Comparison of ENCODE assay signal across 8 mouse cellular contexts in the genomic region with DNA sequence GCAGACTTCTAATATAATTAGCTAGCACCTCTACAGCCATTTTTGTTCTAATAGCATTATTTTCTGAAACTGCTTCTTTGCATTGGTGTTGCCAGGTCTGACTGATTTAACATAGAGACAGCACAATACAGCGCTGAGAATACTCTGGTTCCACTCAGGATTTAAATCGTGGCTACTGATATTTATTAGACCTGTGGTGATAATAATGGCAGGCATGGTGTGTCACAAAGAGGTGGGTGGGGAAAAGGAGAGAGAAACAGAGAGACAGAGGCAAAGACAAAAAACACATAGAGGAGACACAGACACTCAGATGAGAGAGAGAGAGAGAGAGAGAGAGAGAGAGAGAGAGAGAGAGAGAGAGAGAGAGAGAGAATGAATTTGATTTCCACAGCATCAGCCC. TPM values are rescaled to one million over a fixed set of nuclear protein-coding genes. Genes with fewer than 3 reads are reported as not detected.
A peak's percentile ranks its signal among the peaks of the same experiment; 100 is the strongest.
DNase-seq lines count a peak whose midpoint lies in the region; ATAC-seq and TF ChIP-seq lines count a peak whose summit lies in the region.

No protein-coding gene starts in this region.

- 18% methylated on average over 2 of the region's 2 CpGs for WGBS in kidney, embryonic 15.5 days
- WGBS in hindbrain, embryonic 11.5 days = 12% methylated on average over 2 of the region's 2 CpGs
- 16% methylated on average over 2 of the region's 2 CpGs for WGBS in midbrain, embryonic 13.5 days

- H3K9ac ChIP-seq in kidney, embryonic 15.5 days = peak overlapping the region; percentile 53
- H3K9ac ChIP-seq in hindbrain, embryonic 11.5 days (ENCODE audit: low read depth, low read length) = peak overlapping the region; percentile 83
- peak overlapping the region; percentile 84 for H3K9ac ChIP-seq in midbrain, embryonic 13.5 days (replicated peaks)

- peak overlapping the region; percentile 62 for H3K4me3 ChIP-seq in kidney, embryonic 15.5 days (replicated peaks)
- peak overlapping the region; percentile 67 for H3K4me3 ChIP-seq in cortical plate, adult 2 months (ENCODE audit: insufficient read depth, low read length)
- peak overlapping the region; percentile 63 for H3K4me3 ChIP-seq in hindbrain, embryonic 11.5 days (ENCODE audit: low read depth, low read length)
- H3K4me3 ChIP-seq in midbrain, embryonic 13.5 days (replicated peaks) = peak overlapping the region; percentile 67

- 0 out of 2 replicates have a peak, but pooled peaks cover 3% of the 10 kb centered on the region for H3K27me3 ChIP-seq in kidney, embryonic 15.5 days
- no peaks in the 10 kb centered on the region for H3K27me3 ChIP-seq in hindbrain, embryonic 11.5 days (ENCODE audit: control insufficient read depth, insufficient read depth, low read length)
- H3K27me3 ChIP-seq in midbrain, embryonic 13.5 days = no peaks in the 10 kb centered on the region

- H3K9me3 ChIP-seq in kidney, embryonic 15.5 days (replicated peaks) = no peaks in the 10 kb centered on the region
- H3K9me3 ChIP-seq in hindbrain, embryonic 11.5 days (ENCODE audit: control insufficient read depth, low read length) = no peaks in the 10 kb centered on the region
- no peaks in the 10 kb centered on the region for H3K9me3 ChIP-seq in midbrain, embryonic 13.5 days

- H3K27ac ChIP-seq in kidney, embryonic 15.5 days = peak overlapping the region; percentile 41; the same call in 1 of the 2 replicates
- peak overlapping the region; percentile 70; the same call in 1 of the 2 replicates for H3K27ac ChIP-seq in cortical plate, adult 2 months (ENCODE audit: insufficient read depth, low read length)
- H3K27ac ChIP-seq in hindbrain, embryonic 11.5 days (ENCODE audit: low read depth, low read length) = peak overlapping the region; percentile 78
- H3K27ac ChIP-seq in midbrain, embryonic 13.5 days = peak overlapping the region; percentile 95

- peak overlapping the region; percentile 75 for H3K4me2 ChIP-seq in kidney, embryonic 15.5 days
- peak overlapping the region; percentile 48 for H3K4me2 ChIP-seq in hindbrain, embryonic 11.5 days (replicated peaks; ENCODE audit: low read depth, low read length)
- H3K4me2 ChIP-seq in midbrain, embryonic 13.5 days (replicated peaks) = peak overlapping the region; percentile 67

- H3K4me1 ChIP-seq in kidney, embryonic 15.5 days = peaks cover 4% of the 10 kb centered on the region; the same call in 1 of the 2 replicates
- no peaks in the 10 kb centered on the region for H3K4me1 ChIP-seq in cortical plate, adult 2 months (ENCODE audit: control insufficient read depth, insufficient read depth, low read length)
- no peaks in the 10 kb centered on the region for H3K4me1 ChIP-seq in hindbrain, embryonic 11.5 days (replicated peaks; ENCODE audit: control insufficient read depth, insufficient read depth, low read length)
- H3K4me1 ChIP-seq in midbrain, embryonic 13.5 days (replicated peaks) = peaks cover 45% of the 10 kb centered on the region

- DNase-seq in kidney, postnatal 4 days = no peak
- DNase-seq in hindbrain, embryonic 11.5 days (ENCODE audit: low spot score) = peak; percentile 23
- DNase-seq in thymus, postnatal 36 days = no peak
- no peak for DNase-seq in layer of hippocampus, adult 9-10 months (ENCODE audit: low spot score)

- no peaks in the 10 kb centered on the region for H3K36me3 ChIP-seq in kidney, embryonic 15.5 days
- H3K36me3 ChIP-seq in hindbrain, embryonic 11.5 days (ENCODE audit: control insufficient read depth, insufficient read depth, low read length) = no peaks in the 10 kb centered on the region
- no peaks in the 10 kb centered on the region for H3K36me3 ChIP-seq in midbrain, embryonic 13.5 days

- 0 out of 2 replicates have a peak, but pooled peaks have one; percentile 12 for ATAC-seq in kidney, embryonic 15.5 days (replicated peaks; ENCODE audit: low FRiP score)
- ATAC-seq in hindbrain, embryonic 11.5 days (ENCODE audit: low FRiP score) = peak; percentile 42
- ATAC-seq in midbrain, embryonic 13.5 days = peak; percentile 65
- no peak for ATAC-seq in inflammation-experienced regulatory T-cells, adult 6 months

- no peak for TF ChIP-seq POLR2A in cortical plate, adult 2 months (IDR thresholded peaks at IDR 0.05; ENCODE audit: extremely low read depth, insufficient read depth, low read length)

- TF ChIP-seq CTCF in cortical plate, adult 2 months (IDR thresholded peaks at IDR 0.05; ENCODE audit: extremely low read depth, insufficient read depth, low read length) = no peak

RNA-seq across cellular contexts. Expression of a gene that starts 0.3 kb away (rescaled TPM):
- 7.4 and 8.1 TPM in 2 replicates for polyA plus RNA-seq in kidney, embryonic 15.5 days (2015; fragmentation: Nextera tagmentation; extraction: Ambion mirVana)
- polyA plus RNA-seq in cortical plate, adult 2 months (2012; rRNA removed) = 16.1 and 16.4 TPM in 2 replicates
- 32.4 and 32.6 TPM in 2 replicates for polyA plus RNA-seq in hindbrain, embryonic 11.5 days (2014; fragmentation: Nextera tagmentation; extraction: Ambion mirVana)
- 51.4 and 57.7 TPM in 2 replicates for polyA plus RNA-seq in midbrain, embryonic 13.5 days (2015; fragmentation: Nextera tagmentation; extraction: Ambion mirVana)
- not detected for polyA plus RNA-seq in inflammation-experienced regulatory T-cells, adult 6 months (2017; shearing (Covaris generic))

Comparison
In these comparisons a context has a peak if more than half of its experiments do, and no peak if none do; other contexts are left out.
1. H3K27ac ChIP-seq: peak in every context shown above with its lines; median percentile 95 in midbrain, embryonic 13.5 days; 78 in hindbrain, embryonic 11.5 days; 70 in cortical plate, adult 2 months; 41 in kidney, embryonic 15.5 days.